Mouse (Mus musculus): ENCODE results near the gene Gm14443.
"Not testable (repeated sequence)": the region's sequence is repeated elsewhere in the genome, so short reads cannot be mapped to it uniquely, and the experiment has no call there.

Gm14443 gene

GRCm38 (mm10) chr2:175175401-175176180, at the start of gene Gm14443:
Gm14443 (minus strand) TSS chr2:175175871.
- not testable (repeated sequence) for DNase-seq (ENCODE audit: low spot score in 2 of 2)

DNA sequence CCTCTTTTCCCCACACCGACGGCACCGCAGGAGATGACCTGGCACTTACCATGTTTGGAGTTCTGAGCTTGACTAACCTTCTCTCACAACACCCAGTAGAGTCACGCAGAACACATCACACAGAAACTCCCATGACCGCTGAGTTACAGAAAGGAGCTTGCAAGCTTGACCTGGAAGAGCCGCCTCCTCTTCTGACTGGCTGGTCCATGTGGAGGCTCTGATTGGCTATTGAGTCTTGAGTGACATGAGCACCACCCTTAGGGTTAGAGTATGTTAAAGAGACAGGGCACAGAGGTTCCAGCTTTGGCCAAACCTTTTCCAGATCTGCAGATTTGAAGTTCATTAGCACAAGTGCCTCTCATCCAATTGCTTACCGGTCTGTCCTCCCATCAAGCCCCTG, 31.1 kb upstream of the Gm14443 start, which contains the start of gene Gm14391:
Gene Gm14391 (minus strand): TSS at position 186 of the 400 bp plus-strand sequence.
- DNase-seq (ENCODE audit: low spot score in 2 of 2): not testable (repeated sequence)

- not testable (repeated sequence) for DNase-seq (ENCODE audit: low spot score in 2 of 2)
These were observed 3.3 kb upstream of the Gm14443 start for GRCm38 (mm10) chr2:175179008-175179407.

GRCm38 (mm10) chr2:175176312-175176711, 641 bp upstream of the Gm14443 start:
- DNase-seq (ENCODE audit: low spot score in 2 of 2): no peak

GRCm38 (mm10) chr2:175174058-175174457, 1.6 kb downstream of the Gm14443 start:
- DNase-seq (ENCODE audit: low spot score in 2 of 2): not testable (repeated sequence)

DNA sequence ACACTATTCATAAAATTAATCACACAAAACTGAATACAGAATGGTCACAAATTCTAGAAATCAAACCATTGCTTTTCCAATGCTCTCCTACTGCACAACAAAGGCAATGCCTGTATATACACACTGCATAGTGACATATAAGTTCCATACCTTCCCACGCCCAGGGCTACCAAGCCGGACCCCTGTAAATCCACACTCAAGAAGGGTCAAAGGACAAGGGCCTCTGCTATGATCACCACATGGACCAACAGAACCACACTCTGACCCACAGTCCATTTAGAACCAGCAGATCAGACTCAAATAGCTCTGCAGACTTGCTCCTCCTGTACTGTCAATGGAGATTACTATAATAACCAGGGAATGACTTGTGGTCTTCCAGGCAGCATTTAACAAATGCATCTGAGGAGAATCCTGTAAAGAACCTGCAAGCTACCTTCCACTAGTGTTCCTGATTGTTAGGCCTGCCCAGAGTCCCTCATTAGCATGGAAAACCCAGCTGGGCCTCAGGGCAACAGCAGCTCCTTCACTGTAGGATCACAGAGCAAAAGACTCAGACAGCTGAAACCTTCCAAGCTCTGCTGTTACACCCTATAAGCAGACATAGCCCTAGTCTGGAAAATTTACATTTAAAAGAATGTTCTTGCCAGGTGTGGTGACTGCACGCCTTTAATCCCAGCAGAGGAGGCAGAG, 2.6 kb downstream of the Gm14443 start:
- not testable (repeated sequence) for DNase-seq (ENCODE audit: low spot score in 2 of 2)

DNA sequence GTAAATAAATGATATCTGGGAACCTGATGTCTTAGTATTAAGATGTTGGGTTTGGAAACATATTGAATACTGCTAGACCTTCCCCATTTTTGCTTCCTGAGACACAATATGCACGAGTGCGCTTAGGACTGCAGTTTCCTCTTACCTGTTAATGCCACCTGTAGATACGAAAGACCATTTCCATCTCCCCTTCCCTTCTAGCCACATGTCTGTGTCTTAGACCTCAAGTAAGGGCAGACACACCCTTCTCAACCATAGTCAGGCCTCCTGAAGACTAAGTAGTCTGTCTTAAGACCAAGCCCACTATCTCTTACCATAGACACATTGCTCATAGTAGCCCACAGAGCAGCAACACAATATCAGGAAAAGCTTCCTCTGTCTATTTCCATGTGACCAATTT, 3.5 kb downstream of the Gm14443 start:
- DNase-seq (ENCODE audit: low spot score in 2 of 2): no peak

- not testable (repeated sequence) for DNase-seq (ENCODE audit: low spot score in 2 of 2)
These were observed 8.8 kb downstream of the Gm14443 start for GRCm38 (mm10) chr2:175166870-175167269.

- not testable (repeated sequence) for DNase-seq (ENCODE audit: low spot score in 2 of 2)
These were observed 10.6 kb downstream of the Gm14443 start for GRCm38 (mm10) chr2:175165110-175165509.

DNA sequence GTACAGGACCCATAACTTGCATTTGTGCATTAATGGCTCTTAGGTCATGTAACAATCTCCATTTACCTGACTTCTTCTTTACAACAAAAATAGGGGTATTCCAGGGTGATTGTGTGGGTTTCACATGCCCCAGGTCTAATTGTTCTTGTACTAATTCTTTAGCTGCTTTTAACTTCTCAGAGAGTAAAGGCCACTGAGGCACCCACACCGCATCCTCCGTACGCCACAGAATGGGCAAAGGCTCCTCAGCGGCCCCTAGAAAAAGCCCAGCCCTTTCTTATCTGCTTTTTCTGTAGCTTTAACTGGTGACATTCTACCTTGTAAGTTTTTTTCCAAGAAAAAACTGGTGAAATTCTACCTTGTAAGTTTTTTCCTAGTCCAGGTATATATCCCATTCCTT, 14.2 kb downstream of the Gm14443 start:
- DNase-seq (ENCODE audit: low spot score in 2 of 2): not testable (repeated sequence)

- DNase-seq (ENCODE audit: low spot score in 2 of 2): no peak
These were observed 17.0 kb downstream of the Gm14443 start for GRCm38 (mm10) chr2:175158642-175159041.

- no peak for DNase-seq (ENCODE audit: low spot score in 2 of 2)
These were observed 19.0 kb downstream of the Gm14443 start for GRCm38 (mm10) chr2:175156696-175157095.

DNA sequence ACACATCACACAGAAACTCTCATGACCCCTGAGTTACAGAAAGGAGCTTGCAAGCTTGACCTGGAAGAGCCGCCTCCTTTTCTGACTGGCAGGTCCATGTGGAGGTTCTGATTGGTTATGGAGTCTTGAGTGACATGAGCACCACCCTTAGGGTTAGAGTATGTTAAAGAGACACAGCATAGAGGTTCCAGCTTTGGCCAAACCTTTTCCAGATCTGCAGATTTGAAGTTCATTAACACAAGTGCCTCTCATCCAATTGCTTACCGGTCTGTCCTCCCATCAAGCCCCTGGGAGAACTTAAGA, 33.7 kb downstream of the Gm14443 start, which contains the start of gene Gm14399:
Gene Gm14399 (minus strand): TSS at position 20 of the 303 bp plus-strand sequence.
- not testable (repeated sequence) for DNase-seq (ENCODE audit: low spot score in 2 of 2)

DNA sequence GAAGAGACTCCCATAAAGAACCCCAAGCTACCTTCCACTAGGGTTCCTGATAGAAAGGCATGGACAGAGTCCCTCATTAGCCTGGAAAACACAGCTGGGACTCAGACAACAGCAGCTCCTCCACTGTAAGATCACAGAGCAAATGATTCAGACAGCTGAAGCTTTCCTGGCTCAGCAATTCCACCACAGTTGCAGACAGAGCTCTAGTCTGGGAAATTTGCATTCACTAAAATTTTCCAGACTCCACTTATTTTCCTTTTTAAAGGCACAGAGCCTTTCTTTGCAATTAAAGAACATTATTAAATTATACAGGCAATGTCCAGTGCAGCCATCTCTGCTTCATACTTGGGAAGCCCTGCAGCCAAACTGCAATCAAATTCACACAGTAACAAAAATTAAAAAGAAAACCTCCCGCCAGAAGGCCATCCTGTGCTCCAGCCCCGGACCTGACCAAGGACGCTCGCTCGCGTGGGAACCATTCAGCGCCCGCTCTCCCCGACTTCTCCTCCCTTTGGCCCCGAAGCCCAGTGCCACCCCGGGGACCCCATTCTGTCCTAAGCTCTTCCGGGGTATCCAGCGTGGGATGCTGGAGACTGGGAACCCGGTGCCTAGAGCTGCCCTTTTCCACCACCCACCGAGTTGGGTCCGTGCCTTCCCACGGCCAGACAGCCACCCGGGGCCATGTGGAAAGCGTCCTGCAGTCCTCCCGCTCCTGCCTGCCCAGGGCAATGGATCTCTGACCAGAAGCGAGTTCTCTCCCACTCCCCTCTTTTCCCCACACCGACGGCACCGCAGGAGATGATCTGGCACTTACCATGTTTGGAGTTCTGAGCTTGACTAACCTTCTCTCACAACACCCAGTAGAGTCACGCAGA, 34.3 kb downstream of the Gm14443 start:
- DNase-seq (ENCODE audit: low spot score in 2 of 2): not testable (repeated sequence)

DNA sequence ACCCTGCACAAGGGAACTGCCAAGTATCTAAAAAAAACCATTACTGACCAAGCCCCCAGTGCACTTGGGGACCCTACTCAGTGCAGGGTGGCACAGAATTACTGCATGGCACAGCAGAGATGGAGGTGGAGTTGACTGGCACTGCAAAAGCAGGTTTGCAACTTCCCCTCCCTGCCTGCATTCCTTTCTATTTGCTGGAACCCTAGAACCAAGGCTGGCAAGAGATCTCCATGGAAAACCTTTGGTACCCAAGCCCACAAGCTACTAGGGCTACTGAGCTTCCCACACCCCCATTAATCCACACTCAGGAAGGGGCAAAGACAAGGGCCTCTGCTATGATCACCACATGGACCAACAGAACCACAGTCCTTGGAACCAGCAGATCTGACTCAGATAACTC, 35.0 kb downstream of the Gm14443 start:
- not testable (repeated sequence) for DNase-seq (ENCODE audit: low spot score in 2 of 2)

All from natural killer cell, adult 2 months (primary cell).